Mouse (Mus musculus): ENCODE data around the gene Rnaseh2a. TPM values are rescaled to one million over a fixed set of nuclear protein-coding genes. Genes with fewer than 3 reads are reported as not detected.

The Rnaseh2a gene
- polyA plus RNA-seq, 1 experiment from 2014 or later = 147 TPM

DNA sequence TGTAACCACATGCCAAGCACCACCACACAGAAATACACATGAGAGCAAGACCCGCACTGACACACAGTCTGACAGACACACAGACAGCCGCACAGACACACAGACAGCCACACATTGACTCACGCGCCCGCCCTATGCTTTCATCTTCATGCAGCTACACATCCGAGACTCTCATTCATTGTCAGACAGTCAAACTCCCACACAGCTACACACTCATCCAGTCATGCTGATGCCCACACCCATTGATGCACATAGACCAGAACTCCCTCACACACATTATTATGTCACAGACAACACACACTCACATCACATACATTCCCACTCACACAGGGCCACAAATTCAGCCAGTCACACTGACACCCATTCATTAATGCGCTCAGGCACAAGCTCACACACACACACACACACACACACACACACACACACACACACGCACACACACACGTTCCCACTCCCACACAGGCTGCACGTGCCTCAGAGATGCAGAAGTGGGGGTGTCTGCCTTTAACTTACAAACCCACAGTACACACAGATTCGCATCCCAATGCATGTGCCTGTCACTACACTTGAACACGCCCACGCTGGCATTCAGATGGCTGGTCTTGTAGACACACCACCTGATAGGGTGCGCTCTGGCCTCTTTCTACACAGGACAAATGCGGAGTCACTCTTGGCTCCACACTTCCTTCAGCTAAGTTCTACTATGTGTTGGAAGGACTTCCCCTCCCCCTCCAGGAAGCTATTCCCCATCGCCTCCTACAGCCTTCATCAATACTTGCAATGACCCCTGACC, 35.6 kb downstream of the Rnaseh2a start:
- WGBS = 84% methylated on average over 16 of the region's 16 CpGs
- no peak for DNase-seq (ENCODE audit: low spot score)
- H3K36me3 ChIP-seq (replicated peaks) = no peaks in the 10 kb centered on the region

DNA sequence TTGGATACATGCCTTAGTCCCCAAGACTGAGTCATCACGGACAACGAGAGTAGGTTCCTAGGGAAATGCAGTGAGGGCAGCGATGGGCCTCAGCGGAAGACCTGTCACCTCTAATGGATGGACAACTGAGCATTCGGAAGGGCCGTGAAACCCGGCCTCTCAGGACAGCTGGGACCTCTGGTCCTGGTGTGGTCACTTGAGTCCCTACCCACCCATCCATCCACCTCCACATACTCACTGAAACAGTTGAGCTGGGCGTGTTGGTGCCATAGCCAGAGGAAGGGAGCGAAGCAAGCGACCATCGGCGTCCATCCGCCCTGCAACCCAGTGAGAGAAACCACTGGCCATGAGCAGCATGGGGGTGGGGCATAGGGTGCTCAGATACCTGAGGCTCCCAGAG, 39.0 kb downstream of the Rnaseh2a start:
- no peak overlapping the region for H3K4me3 ChIP-seq
- no peak overlapping the region for H3K27ac ChIP-seq (replicated peaks)
- H3K4me1 ChIP-seq = peaks cover 29% of the 10 kb centered on the region
- H3K36me3 ChIP-seq (replicated peaks) = no peaks in the 10 kb centered on the region
- no peaks in the 10 kb centered on the region for H3K9me3 ChIP-seq
- 92% methylated on average over 13 of the region's 13 CpGs for WGBS
- peaks cover 82% of the 10 kb centered on the region for H3K27me3 ChIP-seq (replicated peaks; ENCODE audit: low read depth, poor library complexity, severe bottlenecking)
- no peak for DNase-seq (ENCODE audit: low spot score)

More for the DNA sequence above, 35.6 kb downstream of the Rnaseh2a start:
- H3K9me3 ChIP-seq = no peaks in the 10 kb centered on the region
- H3K27ac ChIP-seq (replicated peaks) = no peak overlapping the region
- peaks cover 35% of the 10 kb centered on the region for H3K4me1 ChIP-seq
- H3K4me3 ChIP-seq = no peak overlapping the region
- H3K27me3 ChIP-seq (replicated peaks; ENCODE audit: low read depth, poor library complexity, severe bottlenecking) = peaks cover 95% of the 10 kb centered on the region

DNA sequence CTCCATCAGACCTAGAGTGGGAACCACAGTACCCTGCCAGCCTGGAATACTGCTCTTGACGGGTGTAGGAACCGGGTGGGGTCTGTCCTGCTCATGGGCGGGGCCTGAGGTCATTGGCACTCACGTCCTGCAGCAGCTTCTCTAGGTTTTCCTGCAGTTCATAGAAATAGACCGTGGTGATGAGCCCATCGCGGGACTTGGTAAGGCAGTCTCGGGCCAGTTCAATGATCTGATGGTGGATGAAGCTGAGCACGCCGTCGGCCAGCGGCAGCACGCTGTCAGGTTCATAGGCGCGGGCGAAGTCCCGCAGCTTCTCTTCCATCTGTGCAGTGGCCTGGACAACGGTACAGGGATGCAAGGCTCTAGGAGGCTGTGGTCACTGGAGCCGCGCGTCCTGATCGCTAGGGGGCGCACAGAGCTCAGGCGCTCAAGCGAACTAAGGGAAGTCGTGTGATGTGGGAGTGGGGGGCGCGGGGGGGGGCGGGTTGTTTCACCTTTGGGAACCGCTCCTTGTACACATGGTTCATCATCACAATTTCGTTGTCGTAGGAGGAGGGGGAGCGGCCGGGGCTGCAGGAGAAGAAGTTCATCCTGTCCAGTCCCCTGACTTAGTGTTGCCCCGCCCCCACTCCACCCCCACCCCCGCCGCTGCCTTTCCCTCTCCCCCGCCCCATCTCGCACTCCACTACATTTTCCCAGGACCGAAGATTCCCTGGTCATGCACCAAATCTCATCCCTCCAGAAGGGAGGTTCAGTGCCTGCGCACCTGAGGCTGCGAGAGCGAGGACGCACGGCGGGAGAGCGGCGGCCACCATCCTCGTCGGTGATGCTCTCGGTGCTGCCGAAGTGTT, 40.9 kb downstream of the Rnaseh2a start:
- H3K9me3 ChIP-seq = no peaks in the 10 kb centered on the region
- H3K4me1 ChIP-seq = peaks cover 13% of the 10 kb centered on the region
- peaks cover 75% of the 10 kb centered on the region for H3K27me3 ChIP-seq (replicated peaks; ENCODE audit: low read depth, poor library complexity, severe bottlenecking)
- peak overlapping the region; percentile 57 for H3K4me3 ChIP-seq
- 3% methylated on average over 52 of the region's 52 CpGs for WGBS
- no peak overlapping the region for H3K27ac ChIP-seq (replicated peaks)
- DNase-seq (ENCODE audit: low spot score) = peak; percentile 85
- H3K36me3 ChIP-seq (replicated peaks) = no peaks in the 10 kb centered on the region

DNA sequence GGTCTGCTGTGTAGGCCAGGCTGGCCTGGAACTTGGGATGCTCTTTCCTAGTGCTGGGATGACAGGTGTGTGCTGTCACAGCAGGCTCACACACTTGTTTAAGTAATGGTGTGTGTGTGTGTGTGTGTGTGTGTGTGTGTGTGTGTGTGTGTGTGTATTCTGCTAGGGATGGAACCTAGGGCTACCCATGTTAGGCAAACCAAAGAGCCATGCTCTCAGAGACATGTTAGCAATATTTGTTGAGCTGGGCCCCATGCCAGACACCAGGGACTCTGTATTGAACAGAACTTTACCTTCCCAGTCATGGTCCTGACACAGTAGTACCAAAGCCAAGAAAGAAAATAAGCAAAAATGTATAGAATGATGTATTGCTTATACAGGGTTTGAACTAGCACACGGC, 42.1 kb downstream of the Rnaseh2a start:
- Histone ChIP-seq H3K27ac (replicated peaks) (no peak overlapping the region), H3K4me3 (no peak overlapping the region), H3K4me1 (peaks cover 13% of the 10 kb centered on the region), H3K9me3 (no peaks in the 10 kb centered on the region), H3K27me3 (replicated peaks; ENCODE audit: low read depth, poor library complexity, severe bottlenecking) (peaks cover 71% of the 10 kb centered on the region), H3K36me3 (replicated peaks) (no peaks in the 10 kb centered on the region)
- no peak for DNase-seq (ENCODE audit: low spot score)
- 83% methylated on average over 1 of the region's 1 CpGs for WGBS

DNA sequence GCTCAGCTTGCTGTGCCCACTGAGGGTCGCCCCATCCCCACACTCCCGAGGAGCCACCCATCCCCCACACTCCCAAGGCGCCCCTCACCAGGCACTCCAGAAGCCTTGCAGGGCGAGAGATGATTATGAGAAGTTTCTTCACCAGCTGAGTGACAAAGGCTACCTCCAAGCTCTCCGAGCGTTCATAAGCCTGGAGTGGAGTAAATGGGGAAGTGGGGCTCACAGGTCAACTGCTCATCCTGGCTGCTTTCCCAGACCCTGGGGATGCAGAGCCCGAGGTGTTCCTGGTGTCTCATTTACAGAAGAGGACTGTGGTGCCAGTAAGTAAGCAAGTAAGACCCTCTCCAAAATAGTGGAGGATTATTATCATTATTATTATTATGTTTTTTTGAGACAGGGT, 44.0 kb downstream of the Rnaseh2a start:
- Histone ChIP-seq H3K36me3 (replicated peaks) (no peaks in the 10 kb centered on the region), H3K9me3 (no peaks in the 10 kb centered on the region), H3K4me1 (peaks cover 13% of the 10 kb centered on the region), H3K4me3 (no peak overlapping the region), H3K27ac (replicated peaks) (no peak overlapping the region), H3K27me3 (replicated peaks; ENCODE audit: low read depth, poor library complexity, severe bottlenecking) (peaks cover 51% of the 10 kb centered on the region)
- DNase-seq (ENCODE audit: low spot score) = no peak
- WGBS = 76% methylated on average over 7 of the region's 7 CpGs

DNA sequence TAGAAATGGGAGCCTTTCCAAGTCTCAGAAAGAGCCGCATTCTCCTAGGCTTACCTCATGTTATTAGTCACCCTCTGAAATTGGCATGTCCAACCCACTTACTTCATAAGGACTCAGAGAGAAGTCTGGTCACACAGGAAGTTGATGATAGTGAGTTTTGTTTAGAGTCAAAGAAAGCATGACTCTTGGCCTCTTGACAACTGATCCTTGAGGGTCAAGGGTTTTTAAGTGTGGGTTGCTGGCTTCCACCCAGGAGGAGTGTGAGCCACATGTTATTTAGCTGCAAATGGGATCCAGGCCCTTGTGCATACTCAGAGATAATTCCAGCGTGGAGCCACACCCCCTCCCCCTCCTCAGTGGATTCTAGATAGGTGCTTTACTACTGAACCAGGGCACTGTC, 48.0 kb downstream of the Rnaseh2a start:
- Histone ChIP-seq H3K4me1 (peaks cover 6% of the 10 kb centered on the region; the same call in 1 of the 2 replicates), H3K27me3 (replicated peaks; ENCODE audit: low read depth, poor library complexity, severe bottlenecking) (peaks cover 53% of the 10 kb centered on the region), H3K4me3 (no peak overlapping the region), H3K27ac (replicated peaks) (no peak overlapping the region), H3K36me3 (replicated peaks) (0 out of 2 replicates have a peak, but pooled peaks cover under 1% of the 10 kb centered on the region), H3K9me3 (no peaks in the 10 kb centered on the region)
- 79% methylated on average over 2 of the region's 2 CpGs for WGBS
- DNase-seq (ENCODE audit: low spot score) = no peak

DNA sequence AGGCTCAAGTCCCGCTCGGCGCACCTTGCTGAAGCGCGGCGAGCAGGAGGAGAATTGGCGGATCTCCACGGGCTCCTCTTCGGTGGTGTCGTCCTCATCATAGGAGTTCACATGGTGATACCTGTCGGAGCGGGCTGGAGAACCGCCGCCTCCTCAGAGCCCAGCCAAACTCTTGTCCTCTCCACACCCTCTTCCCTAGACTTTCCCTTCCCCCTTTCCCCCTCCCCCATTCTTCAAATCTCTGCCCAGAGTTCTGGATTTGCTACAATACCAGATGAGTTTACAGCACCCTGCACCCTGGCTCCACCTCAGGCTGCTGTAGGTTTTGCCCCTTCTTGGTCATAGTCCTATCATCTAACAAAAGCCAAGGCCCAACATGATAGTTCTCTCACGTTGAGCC, 50.9 kb downstream of the Rnaseh2a start:
- peaks cover 70% of the 10 kb centered on the region for H3K27me3 ChIP-seq (replicated peaks; ENCODE audit: low read depth, poor library complexity, severe bottlenecking)

DNA sequence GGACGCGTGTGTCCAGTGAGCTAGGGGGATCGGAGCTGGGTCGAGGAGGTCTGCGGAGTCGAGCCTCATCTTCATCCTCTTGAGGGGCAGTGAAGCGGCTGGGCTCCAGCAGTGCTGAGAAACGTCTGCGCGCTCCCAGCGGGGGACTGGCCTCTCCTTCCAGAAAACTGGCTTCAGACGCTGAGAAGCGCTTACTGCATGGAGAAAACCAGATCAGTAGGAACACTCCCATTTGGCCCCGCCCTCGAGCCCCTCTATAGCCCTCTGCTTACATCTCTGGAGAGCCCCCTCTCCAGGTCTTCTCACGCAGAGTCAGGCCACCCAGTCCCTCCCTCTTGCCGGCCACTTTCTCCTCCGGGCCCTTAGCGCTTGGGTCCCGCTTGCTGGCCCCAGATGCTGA, 51.8 kb downstream of the Rnaseh2a start:
- Histone ChIP-seq H3K4me3 (no peak overlapping the region; the same call in 1 of the 2 replicates), H3K27me3 (replicated peaks; ENCODE audit: low read depth, poor library complexity, severe bottlenecking) (peaks cover 77% of the 10 kb centered on the region), H3K9me3 (peaks cover 6% of the 10 kb centered on the region; the same call in 1 of the 2 replicates), H3K27ac (replicated peaks) (no peak overlapping the region), H3K4me1 (peaks cover 16% of the 10 kb centered on the region), H3K36me3 (replicated peaks) (peaks cover 7% of the 10 kb centered on the region)
- WGBS = 26% methylated on average over 20 of the region's 20 CpGs
- no peak for DNase-seq (ENCODE audit: low spot score)

More for the DNA sequence above, 50.9 kb downstream of the Rnaseh2a start:
- Histone ChIP-seq H3K4me3 (no peak overlapping the region), H3K4me1 (peaks cover 7% of the 10 kb centered on the region; the same call in 1 of the 2 replicates), H3K9me3 (peaks cover 6% of the 10 kb centered on the region; the same call in 1 of the 2 replicates), H3K27ac (replicated peaks) (no peak overlapping the region), H3K36me3 (replicated peaks) (peaks cover 7% of the 10 kb centered on the region)
- 94% methylated on average over 15 of the region's 15 CpGs for WGBS
- DNase-seq (ENCODE audit: low spot score) = no peak

DNA sequence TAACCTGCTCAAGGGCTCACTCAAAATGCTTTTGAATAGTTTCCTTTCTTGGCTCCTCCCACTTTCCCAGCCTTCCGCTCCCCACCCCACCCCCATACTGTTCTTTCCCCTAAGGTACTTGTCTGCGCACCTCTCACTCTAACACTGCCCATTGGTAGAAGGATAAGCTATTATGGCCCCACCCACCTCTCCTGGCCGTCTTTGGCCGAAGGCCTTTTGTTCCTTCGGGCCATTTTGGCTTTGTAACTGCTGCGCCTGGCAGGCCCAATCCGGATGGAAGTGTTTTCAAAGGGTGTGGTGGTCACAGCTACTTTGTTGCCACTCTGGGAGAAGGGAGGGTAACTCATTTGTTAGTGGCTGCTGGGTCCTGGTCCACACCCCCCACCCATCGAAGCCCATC, 54.3 kb downstream of the Rnaseh2a start:
- peaks cover 24% of the 10 kb centered on the region for H3K4me1 ChIP-seq
- no peak overlapping the region for H3K27ac ChIP-seq (replicated peaks)
- DNase-seq (ENCODE audit: low spot score) = no peak
- no peak overlapping the region for H3K4me3 ChIP-seq
- H3K36me3 ChIP-seq (replicated peaks) = peaks cover 15% of the 10 kb centered on the region
- WGBS = 88% methylated on average over 8 of the region's 8 CpGs
- H3K27me3 ChIP-seq (replicated peaks; ENCODE audit: low read depth, poor library complexity, severe bottlenecking) = peaks cover 100% of the 10 kb centered on the region
- H3K9me3 ChIP-seq = peaks cover 6% of the 10 kb centered on the region; the same call in 1 of the 2 replicates

DNA sequence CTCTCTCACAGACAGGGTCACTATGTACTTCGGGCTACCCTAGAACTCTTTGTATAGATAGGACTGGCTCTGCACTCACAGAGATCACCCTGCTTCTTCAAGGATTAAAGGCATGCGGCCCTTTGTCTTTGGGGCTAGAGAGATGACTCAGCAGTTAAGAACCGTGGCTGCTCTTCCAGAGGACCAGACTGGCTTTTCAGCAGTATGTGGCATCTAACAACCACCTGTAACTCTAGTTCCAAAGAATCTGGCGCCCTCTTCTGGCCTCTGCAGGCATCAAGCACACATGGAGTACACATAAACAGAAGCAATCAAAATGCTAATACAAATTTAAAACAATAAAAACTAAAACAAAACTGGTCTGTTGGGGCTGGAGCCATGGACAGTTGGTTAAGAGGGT, 55.6 kb downstream of the Rnaseh2a start:
- H3K9me3 ChIP-seq = peaks cover 6% of the 10 kb centered on the region; the same call in 1 of the 2 replicates
- H3K27ac ChIP-seq (replicated peaks) = no peak overlapping the region
- H3K4me1 ChIP-seq = peaks cover 37% of the 10 kb centered on the region
- peak; percentile 48 for DNase-seq (ENCODE audit: low spot score)
- WGBS = 34% methylated on average over 4 of the region's 4 CpGs
- H3K36me3 ChIP-seq (replicated peaks) = peaks cover 15% of the 10 kb centered on the region
- peak overlapping the region; percentile 61; the same call in 1 of the 2 replicates for H3K4me3 ChIP-seq
- H3K27me3 ChIP-seq (replicated peaks; ENCODE audit: low read depth, poor library complexity, severe bottlenecking) = peaks cover 100% of the 10 kb centered on the region

DNA sequence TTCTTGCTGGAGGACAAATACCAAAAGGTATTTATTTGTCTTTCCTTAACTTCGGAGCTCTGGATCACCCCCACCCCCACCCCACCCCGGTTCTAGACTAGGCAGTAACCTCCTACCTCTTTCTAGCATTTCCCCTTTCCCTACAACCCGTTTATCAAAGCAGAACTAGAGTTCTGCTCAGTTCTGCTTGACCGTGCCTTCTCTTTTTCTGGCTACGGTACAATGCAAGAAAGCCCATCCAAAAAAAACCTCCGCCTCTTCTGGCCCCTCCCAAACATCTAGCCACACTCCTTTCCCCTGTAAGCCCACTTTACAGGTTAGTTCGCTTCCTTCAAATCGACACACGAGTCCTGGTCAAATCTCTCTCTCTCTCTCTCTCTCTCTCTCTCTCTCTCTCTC, 56.1 kb downstream of the Rnaseh2a start:
- H3K27me3 ChIP-seq (replicated peaks; ENCODE audit: low read depth, poor library complexity, severe bottlenecking) = peaks cover 99% of the 10 kb centered on the region
- H3K4me3 ChIP-seq = peak overlapping the region; percentile 61
- no peak for DNase-seq (ENCODE audit: low spot score)
- peaks cover 41% of the 10 kb centered on the region for H3K4me1 ChIP-seq
- peak overlapping the region; percentile 30; the same call in 1 of the 2 replicates for H3K27ac ChIP-seq (replicated peaks)
- H3K36me3 ChIP-seq (replicated peaks) = peaks cover 15% of the 10 kb centered on the region
- H3K9me3 ChIP-seq = peaks cover 6% of the 10 kb centered on the region; the same call in 1 of the 2 replicates
- 18% methylated on average over 9 of the region's 9 CpGs for WGBS

DNA sequence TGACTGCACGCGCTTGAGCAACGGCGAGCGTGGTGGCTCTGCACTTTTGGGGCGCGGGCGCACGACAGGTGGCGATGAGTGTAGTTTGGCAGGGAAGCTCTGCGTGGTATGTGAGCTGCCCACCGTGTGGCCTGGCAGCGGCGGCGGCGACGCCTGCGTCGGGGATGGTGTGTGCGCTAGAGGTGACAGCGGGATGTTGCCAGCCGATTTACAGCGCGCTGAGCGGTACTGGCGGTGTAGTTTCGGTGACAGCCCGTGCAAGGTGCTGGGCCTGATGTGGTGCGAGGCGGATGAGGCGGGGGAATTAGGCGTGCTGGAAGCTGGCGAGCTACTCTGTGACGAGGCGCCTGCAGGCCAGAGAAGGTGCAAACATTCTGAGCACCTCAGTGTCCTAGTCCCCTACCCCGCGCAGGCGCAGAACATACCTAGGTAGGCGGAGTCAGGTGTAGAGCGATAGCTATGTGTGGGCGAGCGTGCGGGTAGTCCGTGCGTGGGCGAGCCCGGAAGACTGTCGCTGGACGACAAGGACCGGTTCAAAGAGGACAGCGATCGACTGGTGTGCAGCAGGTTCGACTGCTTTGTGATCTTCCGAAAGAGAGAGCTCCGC, 56.6 kb downstream of the Rnaseh2a start:
- H3K27me3 ChIP-seq (replicated peaks; ENCODE audit: low read depth, poor library complexity, severe bottlenecking) = peaks cover 94% of the 10 kb centered on the region
- peaks cover 43% of the 10 kb centered on the region for H3K4me1 ChIP-seq
- peaks cover 6% of the 10 kb centered on the region; the same call in 1 of the 2 replicates for H3K9me3 ChIP-seq
- peak overlapping the region; percentile 30 for H3K27ac ChIP-seq (replicated peaks)
- DNase-seq (ENCODE audit: low spot score) = peak; percentile 78
- peaks cover 15% of the 10 kb centered on the region for H3K36me3 ChIP-seq (replicated peaks)
- peak overlapping the region; percentile 61 for H3K4me3 ChIP-seq
- WGBS = 1% methylated on average over 55 of the region's 55 CpGs
